Mouse (Mus musculus) kidney, embryonic 16.5 days (tissue): ENCODE data around the gene Arhgap19. TPM values are rescaled to one million over a fixed set of nuclear protein-coding genes. Genes with fewer than 3 reads are reported as not detected.
"Not testable (repeated sequence)": the region's sequence is repeated elsewhere in the genome, so short reads cannot be mapped to it uniquely, and the experiment has no call there.

Source experiments
- ATAC-seq: fragments of 200-750 bp; cut with Nextera tagmentation; 2 replicates; pipeline ENCODE4 v1.8.0; 2017; ENCODE audit warnings: moderate TSS enrichment; ENCODE audit not compliant: low FRiP score, low TSS enrichment
- H3K27ac ChIP-seq: fragments of 300-500 bp; sonication (generic); 2 replicates; pipeline ENCODE4 v1.5.1; 2014; ENCODE audit warnings: low read length
- H3K27me3 ChIP-seq: fragments of 300-500 bp; sonication (generic); 2 replicates; pipeline ENCODE4 v1.6.1; 2014; ENCODE audit warnings: low read length, control low read depth, mixed read lengths; ENCODE audit not compliant: insufficient read depth
- H3K36me3 ChIP-seq: fragments of 300-500 bp; sonication (generic); 2 replicates; pipeline ENCODE4 v1.6.1; 2014; ENCODE audit warnings: low read length, control low read depth, mixed read lengths; ENCODE audit not compliant: insufficient read depth
- H3K4me1 ChIP-seq: fragments of 300-500 bp; sonication (generic); 2 replicates; pipeline ENCODE4 v1.6.1; 2014; ENCODE audit warnings: low read length, control low read depth, mixed read lengths; ENCODE audit not compliant: insufficient read depth
- H3K4me2 ChIP-seq: fragments of 300-500 bp; sonication (generic); replicated peaks from 2 replicates; pipeline ENCODE4 v1.6.1; 2014; ENCODE audit warnings: low read depth, low read length
- H3K4me3 ChIP-seq: fragments of 300-500 bp; sonication (generic); 2 replicates; pipeline ENCODE4 v1.5.1; 2014; ENCODE audit warnings: mild to moderate bottlenecking, low read length
- H3K9ac ChIP-seq: fragments of 300-500 bp; sonication (generic); replicated peaks from 2 replicates; pipeline ENCODE4 v1.6.1; 2014; ENCODE audit warnings: low read length
- H3K9me3 ChIP-seq: fragments of 300-500 bp; sonication (generic); 2 replicates; pipeline ENCODE4 v1.6.1; 2016; ENCODE audit warnings: low read length, control low read depth
- WGBS: fragments of 180-500 bp; shearing (Covaris S2); extraction: QIAGEN DNeasy Blood & Tissue Kit; methylation state at CpG from one replicate; pipeline ENCODE4 v1.1.7; 2014; 5-methylcytosine and 5-hydroxymethylcytosine counted together
- polyA plus RNA-seq: library from polyadenylated mRNA; unstranded; fragments of >200 nt; fragmentation: Nextera tagmentation; extraction: Ambion mirVana; gene quantifications from 2 replicates; pipeline ENCODE4 v1.2.1, GENCODE M21; 2015

The Arhgap19 gene
- polyA plus RNA-seq, result 28.0 and 31.1 TPM in 2 replicates

GRCm38 (mm10) chr19:41801742-41802369, at the start of gene Arhgap19:
Gene Arhgap19 (minus strand): TSS chr19:41802047.
- H3K27me3 ChIP-seq, result no peaks in the 10 kb centered on the region
- under 1% methylated on average over 48 of the region's 48 CpGs for WGBS
- peak within 1 kb of the TSS; percentile 93 for H3K4me3 ChIP-seq
- H3K9me3 ChIP-seq, result peaks cover 5% of the 10 kb centered on the region
- ATAC-seq, result peak; percentile 100
- peak within 1 kb of the TSS; percentile 80 for H3K4me2 ChIP-seq
- peak within 1 kb of the TSS; percentile 68 for H3K27ac ChIP-seq
- no peaks in the 10 kb centered on the region for H3K36me3 ChIP-seq
- H3K4me1 ChIP-seq, result peaks cover 16% of the 10 kb centered on the region
- peak within 1 kb of the TSS; percentile 88 for H3K9ac ChIP-seq

- whole genome bisulfite sequencing, result 15% methylated on average over 14 of the region's 14 CpGs
- H3K36me3 ChIP-seq, result no peaks in the 10 kb centered on the region
- peak overlapping the region; percentile 92 for H3K27ac ChIP-seq
- H3K4me1 ChIP-seq, result peaks cover 28% of the 10 kb centered on the region
- no peak overlapping the region for H3K4me3 ChIP-seq
- H3K4me2 ChIP-seq, result peak overlapping the region; percentile 28
- no peaks in the 10 kb centered on the region for H3K9me3 ChIP-seq
- H3K27me3 ChIP-seq, result no peaks in the 10 kb centered on the region
- no peak for ATAC-seq
- peak overlapping the region; percentile 46 for H3K9ac ChIP-seq
These were observed 49.1 kb upstream of the Arhgap19 start for GRCm38 (mm10) chr19:41850719-41851543.

- ATAC-seq, result no peak
- WGBS, result 21% methylated on average over 6 of the region's 6 CpGs
- Histone ChIP-seq H3K4me2 (0 out of 2 replicates have a peak overlapping the region, but pooled peaks have one; percentile 28), H3K36me3 (no peaks in the 10 kb centered on the region), H3K27ac (peak overlapping the region; percentile 92), H3K9me3 (no peaks in the 10 kb centered on the region), H3K4me1 (peaks cover 29% of the 10 kb centered on the region), H3K4me3 (no peak overlapping the region), H3K9ac (peak overlapping the region; percentile 46; the same call in 1 of the 2 replicates), H3K27me3 (no peaks in the 10 kb centered on the region)
These were observed 48.3 kb upstream of the Arhgap19 start for GRCm38 (mm10) chr19:41850021-41850718.

GRCm38 (mm10) chr19:41847992-41848851, 46.4 kb upstream of the Arhgap19 start, which contains the start of gene Frat2:
Gene Frat2 (minus strand): TSS chr19:41848132.
- H3K36me3 ChIP-seq, result no peaks in the 10 kb centered on the region
- peak within 1 kb of the TSS; percentile 94 for H3K27ac ChIP-seq
- H3K4me3 ChIP-seq, result peak within 1 kb of the TSS; percentile 74
- peak within 1 kb of the TSS; percentile 97 for H3K4me2 ChIP-seq
- under 1% methylated on average over 68 of the region's 72 CpGs for WGBS
- no peaks in the 10 kb centered on the region for H3K27me3 ChIP-seq
- H3K9me3 ChIP-seq, result no peaks in the 10 kb centered on the region
- ATAC-seq, result peak; percentile 96
- peak within 1 kb of the TSS; percentile 80 for H3K9ac ChIP-seq
- H3K4me1 ChIP-seq, result peaks cover 29% of the 10 kb centered on the region

DNA sequence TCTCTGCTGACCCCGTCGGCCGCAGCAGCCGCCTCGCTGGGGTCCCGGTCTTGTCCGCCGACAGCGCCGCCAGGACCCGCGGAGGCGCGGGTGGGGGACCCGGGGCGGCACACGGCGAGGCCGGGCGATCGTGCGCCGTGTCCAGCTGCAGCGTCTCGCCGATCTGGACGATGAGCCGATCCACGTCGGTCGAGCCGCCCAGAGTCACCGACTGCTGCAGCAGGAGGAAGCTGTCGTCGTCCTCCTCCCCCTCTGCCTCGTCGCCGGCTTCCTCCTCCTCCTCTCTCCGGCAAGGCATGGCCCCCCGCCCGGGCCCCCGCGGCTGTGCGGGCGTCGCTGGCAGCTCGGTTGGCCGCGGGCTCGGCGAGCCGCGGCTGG, 45.8 kb upstream of the Arhgap19 start:
- peak overlapping the region; percentile 80 for H3K9ac ChIP-seq
- H3K9me3 ChIP-seq, H3K36me3 ChIP-seq, H3K27me3 ChIP-seq: not testable (repeated sequence)
- peak overlapping the region; percentile 74 for H3K4me3 ChIP-seq
- peaks cover 29% of the 10 kb centered on the region for H3K4me1 ChIP-seq
- peak; percentile 52 for ATAC-seq
- under 1% methylated on average over 47 of the region's 53 CpGs for WGBS
- H3K4me2 ChIP-seq, result peak overlapping the region; percentile 97
- peak overlapping the region; percentile 94 for H3K27ac ChIP-seq

DNA sequence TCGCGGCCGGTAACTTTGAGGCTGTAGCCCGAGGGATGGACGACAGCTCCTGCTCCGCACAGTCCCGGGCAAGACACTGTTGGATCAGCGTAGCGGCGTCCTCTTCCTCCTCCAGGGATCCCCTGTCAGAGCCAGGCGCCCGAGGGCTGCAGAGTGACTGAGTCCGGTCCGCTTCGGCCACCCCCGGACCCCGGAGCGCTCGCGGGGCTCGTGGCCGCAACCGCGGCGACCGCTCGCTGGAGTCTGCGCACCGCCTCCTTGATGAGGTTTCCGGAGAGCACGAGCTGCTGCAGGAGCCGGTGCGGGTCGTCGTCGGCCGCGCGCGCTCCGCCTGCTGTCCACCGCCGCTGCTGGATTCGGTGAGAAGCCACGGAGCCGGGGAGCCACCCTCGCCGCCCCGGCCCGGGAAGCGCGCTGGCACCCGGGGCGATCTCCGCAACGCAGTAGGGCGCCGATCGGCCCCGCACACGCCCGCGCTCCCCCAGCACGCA, 45.3 kb upstream of the Arhgap19 start:
- Histone ChIP-seq H3K36me3 (no peaks in the 10 kb centered on the region), H3K4me2 (peak overlapping the region; percentile 97), H3K4me3 (peak overlapping the region; percentile 74), H3K4me1 (peaks cover 29% of the 10 kb centered on the region), H3K9ac (peak overlapping the region; percentile 80), H3K27ac (peak overlapping the region; percentile 94), H3K27me3 (no peaks in the 10 kb centered on the region), H3K9me3 (no peaks in the 10 kb centered on the region)
- ATAC-seq, result no peak
- under 1% methylated on average over 64 of the region's 64 CpGs for WGBS

- ATAC-seq, result no peak
- Histone ChIP-seq H3K4me2 (peak overlapping the region; percentile 97), H3K27ac (peak overlapping the region; percentile 94; the same call in 1 of the 2 replicates), H3K4me3 (peak overlapping the region; percentile 74), H3K4me1 (peaks cover 28% of the 10 kb centered on the region), H3K9ac (peak overlapping the region; percentile 80), H3K27me3 (no peaks in the 10 kb centered on the region), H3K36me3 (no peaks in the 10 kb centered on the region), H3K9me3 (no peaks in the 10 kb centered on the region)
- WGBS, result 12% methylated on average over 21 of the region's 21 CpGs
These were observed 44.7 kb upstream of the Arhgap19 start for GRCm38 (mm10) chr19:41846366-41847090.

- no peak overlapping the region for H3K27ac ChIP-seq
- H3K4me2 ChIP-seq, result no peak overlapping the region
- H3K27me3 ChIP-seq, result no peaks in the 10 kb centered on the region
- 91% methylated on average over 6 of the region's 6 CpGs for WGBS
- H3K36me3 ChIP-seq, result no peaks in the 10 kb centered on the region
- H3K9ac ChIP-seq, result no peak overlapping the region
- no peak overlapping the region for H3K4me3 ChIP-seq
- no peak for ATAC-seq
- peaks cover 10% of the 10 kb centered on the region for H3K4me1 ChIP-seq
- H3K9me3 ChIP-seq, result no peaks in the 10 kb centered on the region
These were observed 42.5 kb upstream of the Arhgap19 start for GRCm38 (mm10) chr19:41844345-41844744.
